Mouse (Mus musculus): ENCODE measurements at regions not wholly inside any gene's neighbourhood (a gene's known extent, or its start where the extent isn't known, plus 50 kb on each side); places are given as distances from the start of the nearest gene placed in this dataset.

GRCm38 (mm10) chr4:7583851-7584250 is 655.0 kb downstream of the Car8 start:
- ATAC-seq (ENCODE audit: low read depth) (no peak), DNase-seq (no peak)
- Histone ChIP-seq H3K27me3 (no peaks in the 10 kb centered on the region), H3K4me1 (replicated peaks) (no peaks in the 10 kb centered on the region), H3K9ac (no peak overlapping the region), H3K4me3 (replicated peaks) (no peak overlapping the region), H3K36me3 (no peaks in the 10 kb centered on the region), H3K27ac (no peak overlapping the region), H3K9me3 (replicated peaks) (no peaks in the 10 kb centered on the region), H3K4me2 (no peak overlapping the region)
- 59% methylated on average over 4 of the region's 4 CpGs for WGBS (ENCODE audit: insufficient replicate concordance)

- Histone ChIP-seq H3K4me3 (replicated peaks) (no peak overlapping the region), H3K9ac (no peak overlapping the region), H3K4me1 (replicated peaks) (no peaks in the 10 kb centered on the region), H3K27me3 (no peaks in the 10 kb centered on the region), H3K36me3 (no peaks in the 10 kb centered on the region), H3K9me3 (replicated peaks) (no peaks in the 10 kb centered on the region), H3K4me2 (no peak overlapping the region), H3K27ac (no peak overlapping the region)
- ATAC-seq (ENCODE audit: low read depth), result no peak
- no peak for DNase-seq
- WGBS (ENCODE audit: insufficient replicate concordance), result 79% methylated on average over 4 of the region's 4 CpGs
Measured at GRCm38 (mm10) chr4:7581931-7582330, 656.9 kb downstream of the Car8 start.

GRCm38 (mm10) chr4:7581220-7581916 is 657.5 kb downstream of the Car8 start:
- WGBS (ENCODE audit: insufficient replicate concordance), result 56% methylated on average over 8 of the region's 8 CpGs
- Histone ChIP-seq H3K9ac (no peak overlapping the region), H3K4me1 (replicated peaks) (no peaks in the 10 kb centered on the region), H3K27me3 (no peaks in the 10 kb centered on the region), H3K4me2 (no peak overlapping the region), H3K9me3 (replicated peaks) (no peaks in the 10 kb centered on the region), H3K27ac (no peak overlapping the region), H3K4me3 (replicated peaks) (no peak overlapping the region), H3K36me3 (no peaks in the 10 kb centered on the region)
- ATAC-seq (ENCODE audit: low read depth) (no peak), DNase-seq (no peak)

DNA sequence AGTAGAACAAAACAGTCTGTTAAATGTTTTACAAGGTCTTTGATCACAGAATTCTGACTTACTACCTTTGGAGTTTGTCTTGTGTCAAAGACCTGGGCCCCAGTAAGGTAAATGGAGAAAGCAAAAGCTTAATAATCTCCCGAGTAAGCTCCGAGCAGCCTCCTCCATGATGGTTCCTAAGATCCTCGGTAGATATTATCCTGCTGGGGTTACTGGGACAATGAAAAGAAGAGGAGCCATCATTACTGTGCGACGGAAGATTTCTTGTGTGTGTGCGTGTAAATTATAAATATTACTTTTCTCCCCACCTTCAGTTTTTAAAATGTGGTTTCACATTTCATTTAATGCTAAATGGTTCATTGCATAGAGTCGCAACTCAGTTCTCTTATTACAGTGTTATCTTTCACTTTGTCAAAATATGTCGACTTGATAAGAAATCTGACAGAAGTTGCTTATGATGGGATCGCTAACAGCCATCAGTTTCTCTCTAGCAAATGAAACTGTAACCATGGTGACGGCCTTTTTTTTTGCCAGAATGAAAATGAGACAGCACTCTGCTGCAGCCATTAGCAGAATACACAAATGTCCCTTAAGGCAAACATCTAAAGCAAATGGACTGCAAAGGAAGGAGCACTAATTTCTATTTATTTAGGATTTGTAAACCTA is 658.2 kb downstream of the Car8 start:
- H3K4me1 ChIP-seq (replicated peaks), result no peaks in the 10 kb centered on the region
- H3K4me3 ChIP-seq (replicated peaks), result no peak overlapping the region
- H3K27me3 ChIP-seq, result no peaks in the 10 kb centered on the region
- no peaks in the 10 kb centered on the region for H3K9me3 ChIP-seq (replicated peaks)
- no peak overlapping the region for H3K9ac ChIP-seq
- H3K36me3 ChIP-seq, result no peaks in the 10 kb centered on the region
- no peak overlapping the region for H3K27ac ChIP-seq
- H3K4me2 ChIP-seq, result no peak overlapping the region
- 65% methylated on average over 10 of the region's 10 CpGs for WGBS (ENCODE audit: insufficient replicate concordance)
- ATAC-seq (ENCODE audit: low read depth), result no peak
- DNase-seq, result no peak

DNA sequence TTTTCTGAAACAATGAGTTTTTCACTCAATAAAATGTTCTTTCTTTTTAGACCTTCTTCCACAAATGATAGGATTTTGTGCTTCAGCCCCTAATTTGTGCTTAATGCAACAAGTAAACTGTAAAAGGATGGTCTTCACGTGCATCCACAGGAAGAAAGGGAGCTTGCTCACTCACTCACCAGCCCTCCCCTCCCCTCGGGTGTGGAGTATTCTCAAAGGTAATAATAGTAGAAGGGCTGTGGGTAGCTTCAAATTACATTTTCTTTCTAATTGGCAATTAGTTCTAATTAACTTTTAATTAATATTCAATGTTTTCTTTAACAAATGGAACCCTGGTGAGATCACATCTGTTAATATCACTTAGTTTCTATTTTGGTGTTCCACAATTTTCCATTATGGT is 664.8 kb downstream of the Car8 start:
- no peak overlapping the region for H3K4me3 ChIP-seq (replicated peaks)
- no peaks in the 10 kb centered on the region for H3K27me3 ChIP-seq
- 51% methylated on average over 2 of the region's 2 CpGs for WGBS (ENCODE audit: insufficient replicate concordance)
- no peak overlapping the region for H3K4me2 ChIP-seq
- H3K36me3 ChIP-seq, result no peaks in the 10 kb centered on the region
- no peak overlapping the region for H3K9ac ChIP-seq
- no peak overlapping the region for H3K27ac ChIP-seq
- no peaks in the 10 kb centered on the region for H3K4me1 ChIP-seq (replicated peaks)
- no peaks in the 10 kb centered on the region for H3K9me3 ChIP-seq (replicated peaks)
- ATAC-seq (ENCODE audit: low read depth) (no peak), DNase-seq (no peak)

GRCm38 (mm10) chr4:7567687-7568393 is 671.0 kb downstream of the Car8 start:
- DNase-seq, result no peak
- no peaks in the 10 kb centered on the region for H3K27me3 ChIP-seq
- no peaks in the 10 kb centered on the region for H3K4me1 ChIP-seq (replicated peaks)
- no peak overlapping the region for H3K9ac ChIP-seq
- no peak overlapping the region for H3K4me3 ChIP-seq (replicated peaks)
- no peak overlapping the region for H3K27ac ChIP-seq
- 63% methylated on average over 6 of the region's 6 CpGs for WGBS (ENCODE audit: insufficient replicate concordance)
- no peaks in the 10 kb centered on the region for H3K9me3 ChIP-seq (replicated peaks)
- H3K4me2 ChIP-seq, result no peak overlapping the region
- H3K36me3 ChIP-seq, result no peaks in the 10 kb centered on the region
- ATAC-seq (ENCODE audit: low read depth), result no peak

- ATAC-seq (ENCODE audit: low read depth) (no peak), DNase-seq (no peak)
- WGBS (ENCODE audit: insufficient replicate concordance), result 48% methylated on average over 7 of the region's 7 CpGs
Measured at GRCm38 (mm10) chr4:7559867-7560832, 678.7 kb downstream of the Car8 start.

DNA sequence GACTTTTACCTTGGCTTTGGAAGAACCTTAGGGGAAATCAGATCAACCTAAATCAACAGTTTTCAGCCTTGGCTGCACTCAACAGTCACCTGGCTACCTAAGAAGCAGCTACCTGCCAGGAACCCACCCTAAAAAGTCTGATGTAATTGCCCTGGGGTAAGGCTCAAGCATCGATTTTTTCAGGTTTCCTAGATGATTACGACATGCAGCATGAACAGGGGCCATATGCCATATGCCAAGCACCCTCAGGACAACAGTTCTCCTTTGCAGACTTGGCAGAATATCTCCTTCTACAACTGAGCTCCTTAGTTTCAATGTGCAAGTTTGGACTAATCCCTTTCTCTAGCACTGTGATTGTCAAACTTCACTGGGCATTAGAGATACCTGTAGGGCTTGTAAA is 680.1 kb downstream of the Car8 start:
- no peak for ATAC-seq (ENCODE audit: low read depth)
- DNase-seq, result no peak
- Histone ChIP-seq H3K27me3 (no peaks in the 10 kb centered on the region), H3K4me3 (replicated peaks) (no peak overlapping the region), H3K4me1 (replicated peaks) (no peaks in the 10 kb centered on the region), H3K9me3 (replicated peaks) (no peaks in the 10 kb centered on the region), H3K27ac (no peak overlapping the region), H3K4me2 (no peak overlapping the region), H3K36me3 (no peaks in the 10 kb centered on the region), H3K9ac (no peak overlapping the region)
- WGBS (ENCODE audit: insufficient replicate concordance), result 53% methylated on average over 2 of the region's 2 CpGs

More at GRCm38 (mm10) chr4:7559867-7560832, 678.7 kb downstream of the Car8 start:
- Histone ChIP-seq H3K4me2 (no peak overlapping the region), H3K36me3 (no peaks in the 10 kb centered on the region), H3K27me3 (no peaks in the 10 kb centered on the region), H3K27ac (no peak overlapping the region), H3K4me1 (replicated peaks) (no peaks in the 10 kb centered on the region), H3K9me3 (replicated peaks) (no peaks in the 10 kb centered on the region), H3K9ac (no peak overlapping the region), H3K4me3 (replicated peaks) (no peak overlapping the region)

GRCm38 (mm10) chr4:7534301-7534700 is 704.5 kb downstream of the Car8 start:
- H3K27ac ChIP-seq, result no peak overlapping the region
- WGBS (ENCODE audit: insufficient replicate concordance), result 80% methylated on average over 4 of the region's 4 CpGs
- no peak overlapping the region for H3K4me2 ChIP-seq
- H3K36me3 ChIP-seq, result no peaks in the 10 kb centered on the region
- H3K4me3 ChIP-seq (replicated peaks), result no peak overlapping the region
- no peaks in the 10 kb centered on the region for H3K27me3 ChIP-seq
- H3K9me3 ChIP-seq (replicated peaks), result no peaks in the 10 kb centered on the region
- ATAC-seq (ENCODE audit: low read depth) (no peak), DNase-seq (no peak)
- H3K9ac ChIP-seq, result no peak overlapping the region
- H3K4me1 ChIP-seq (replicated peaks), result no peaks in the 10 kb centered on the region

DNA sequence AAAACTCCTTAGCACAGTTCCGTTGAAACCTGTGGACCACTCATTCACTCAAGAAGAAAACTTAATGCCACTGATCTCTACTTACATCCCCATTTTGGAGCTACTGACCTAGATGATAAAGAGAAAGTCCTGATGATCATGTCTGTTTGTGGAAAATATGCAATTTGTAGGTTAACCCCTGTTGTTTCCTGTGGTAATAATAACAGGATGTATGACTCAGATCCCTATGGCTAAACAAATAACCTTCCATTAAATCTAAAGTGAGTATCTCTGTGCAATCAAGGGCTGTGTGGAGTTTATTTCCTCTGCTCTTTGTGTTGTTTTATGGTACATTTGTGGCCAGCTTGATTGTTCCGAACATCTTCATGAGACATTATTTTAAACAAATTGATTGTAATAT is 711.1 kb downstream of the Car8 start:
- ATAC-seq (ENCODE audit: low read depth) (no peak), DNase-seq (no peak)
- no peak overlapping the region for H3K4me3 ChIP-seq (replicated peaks)
- no peaks in the 10 kb centered on the region for H3K9me3 ChIP-seq (replicated peaks)
- no peak overlapping the region for H3K4me2 ChIP-seq
- no peaks in the 10 kb centered on the region for H3K4me1 ChIP-seq (replicated peaks)
- WGBS (ENCODE audit: insufficient replicate concordance), result 73% methylated on average over 2 of the region's 2 CpGs
- no peaks in the 10 kb centered on the region for H3K27me3 ChIP-seq
- H3K9ac ChIP-seq, result no peak overlapping the region
- no peaks in the 10 kb centered on the region for H3K36me3 ChIP-seq
- H3K27ac ChIP-seq, result no peak overlapping the region

DNA sequence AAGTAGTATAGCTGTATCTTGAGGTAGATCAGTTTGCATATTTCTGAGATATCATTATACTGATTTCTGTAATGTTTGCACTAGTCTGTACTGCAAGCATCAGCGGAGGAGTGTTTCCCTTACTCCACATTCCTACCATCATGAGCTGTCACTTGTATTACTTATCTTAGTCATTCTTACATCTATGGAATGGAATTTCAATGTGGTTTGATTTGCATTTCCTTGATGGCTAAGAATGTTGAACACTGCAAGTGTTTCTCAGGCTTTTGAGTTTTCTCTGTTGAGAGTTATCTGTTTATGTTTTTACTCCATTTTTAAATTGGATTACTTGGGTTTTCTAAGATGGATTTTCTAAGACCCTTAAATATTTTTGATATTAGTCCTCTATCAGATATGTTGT is 725.8 kb downstream of the Car8 start:
- no peak overlapping the region for H3K9ac ChIP-seq
- H3K9me3 ChIP-seq (replicated peaks), result no peaks in the 10 kb centered on the region
- no peaks in the 10 kb centered on the region for H3K36me3 ChIP-seq
- no peak overlapping the region for H3K4me3 ChIP-seq (replicated peaks)
- DNase-seq (no peak), ATAC-seq (ENCODE audit: low read depth) (no peak)
- no peaks in the 10 kb centered on the region for H3K4me1 ChIP-seq (replicated peaks)
- 73% methylated on average over 1 of the region's 1 CpGs for WGBS (ENCODE audit: insufficient replicate concordance)
- no peak overlapping the region for H3K4me2 ChIP-seq
- H3K27ac ChIP-seq, result no peak overlapping the region
- H3K27me3 ChIP-seq, result no peaks in the 10 kb centered on the region

Measured in liver, embryonic 13.5 days (tissue).